Mouse (Mus musculus): Measurements from ENCODE around the gene Plekho2. TPM values are rescaled to one million over a fixed set of nuclear protein-coding genes. Genes with fewer than 3 reads are reported as not detected.

Plekho2 gene
- total and polyA plus RNA-seq, 3 experiments, result 9.9 to 16.5 (median 11.1) TPM

DNA sequence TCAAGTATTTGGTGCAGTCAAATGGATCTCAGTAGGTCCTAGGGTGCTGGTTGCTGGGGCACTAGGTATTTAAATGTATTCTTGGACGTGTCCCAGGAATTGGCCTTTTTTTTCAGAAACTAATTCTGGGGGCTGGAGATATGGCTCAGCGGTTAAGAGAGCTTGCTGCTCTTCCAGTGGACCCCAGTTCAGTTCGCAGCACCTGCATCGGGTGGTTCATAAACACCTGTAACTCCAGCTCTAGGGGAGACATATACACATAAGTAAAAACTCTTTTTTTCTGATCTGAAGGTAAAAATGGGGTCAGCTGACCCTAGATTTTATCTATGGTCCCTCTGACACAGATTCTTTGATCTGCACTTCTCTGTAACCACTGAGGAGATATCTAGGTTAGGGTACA, 41.4 kb upstream of the Plekho2 start:
- Histone ChIP-seq H3K4me3 (no peak overlapping the region), H3K79me2 (replicated peaks; ENCODE audit: control insufficient read depth, insufficient read depth, low read length) (no peaks in the 10 kb centered on the region), H3K9ac (ENCODE audit: low read depth, low read length) (no peak overlapping the region), H3K4me1 (ENCODE audit: control insufficient read depth, insufficient read depth, low read length) (no peaks in the 10 kb centered on the region), H3K36me3 (ENCODE audit: control insufficient read depth, insufficient read depth, low read length) (no peaks in the 10 kb centered on the region), H3K27me3 (ENCODE audit: control insufficient read depth, insufficient read depth, low read length) (no peaks in the 10 kb centered on the region), H3K27ac (no peak overlapping the region)
- WGBS, result 90% methylated on average over 4 of the region's 4 CpGs
- no peak for TF ChIP-seq EP300 (IDR thresholded peaks at IDR 0.05; ENCODE audit: insufficient read depth, low read depth, low read length)
- no peak for TF ChIP-seq POLR2A (IDR thresholded peaks at IDR 0.05; ENCODE audit: insufficient read depth, low read depth, low read length)
- intact Hi-C loops (cut with DNase I), result no loop called here
- DNase-seq, result no peak

DNA sequence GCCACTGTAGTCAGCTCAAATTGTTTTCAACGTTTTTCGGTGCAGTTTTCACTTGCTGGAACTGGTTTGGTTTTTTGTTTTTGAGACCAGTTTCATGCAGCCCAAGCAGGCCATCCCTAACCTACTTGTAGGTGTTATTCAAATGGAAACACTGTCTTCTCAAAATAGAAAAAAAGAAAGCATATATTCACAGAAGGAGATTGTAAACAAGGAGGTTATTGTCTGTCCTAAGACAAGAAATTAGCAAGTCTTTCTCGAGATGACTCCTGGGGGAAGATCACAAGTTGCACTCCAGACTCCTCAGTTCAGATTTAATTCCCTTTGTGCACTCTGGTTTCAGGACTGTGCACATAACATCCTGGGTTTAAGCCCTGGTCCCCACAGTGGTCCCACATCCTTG, 39.5 kb upstream of the Plekho2 start:
- DNase-seq, result no peak
- Histone ChIP-seq H3K4me3 (no peak overlapping the region), H3K9ac (ENCODE audit: low read depth, low read length) (no peak overlapping the region), H3K27me3 (ENCODE audit: control insufficient read depth, insufficient read depth, low read length) (no peaks in the 10 kb centered on the region), H3K27ac (no peak overlapping the region), H3K79me2 (replicated peaks; ENCODE audit: control insufficient read depth, insufficient read depth, low read length) (no peaks in the 10 kb centered on the region), H3K4me1 (ENCODE audit: control insufficient read depth, insufficient read depth, low read length) (no peaks in the 10 kb centered on the region), H3K36me3 (ENCODE audit: control insufficient read depth, insufficient read depth, low read length) (no peaks in the 10 kb centered on the region)
- TF ChIP-seq EP300 (IDR thresholded peaks at IDR 0.05; ENCODE audit: insufficient read depth, low read depth, low read length) (no peak), POLR2A (IDR thresholded peaks at IDR 0.05; ENCODE audit: insufficient read depth, low read depth, low read length) (no peak), CTCF (IDR thresholded peaks at IDR 0.05) (no peak)
- WGBS, result 57% methylated on average over 3 of the region's 3 CpGs
- intact Hi-C loops (cut with DNase I), result no loop called here

DNA sequence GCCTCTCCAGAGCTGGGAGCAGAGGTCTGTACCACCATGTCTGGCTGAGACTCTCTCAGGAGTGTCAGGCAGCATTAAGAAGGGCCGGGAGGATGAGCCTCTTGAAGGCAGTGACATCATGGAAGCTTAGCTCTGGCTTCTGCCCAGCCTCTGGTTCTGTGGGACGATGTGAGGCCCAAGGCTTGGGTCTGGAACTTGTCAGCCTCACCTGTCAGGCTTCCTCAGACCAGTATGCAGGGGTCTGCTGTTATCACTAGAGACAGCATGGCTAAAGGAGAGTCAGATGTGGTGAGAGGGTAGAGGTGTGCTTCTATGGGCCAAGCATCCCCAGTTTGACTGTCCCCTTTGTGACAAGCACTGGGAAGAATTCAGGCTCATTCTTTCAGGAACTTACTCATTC, 33.3 kb upstream of the Plekho2 start:
- H3K9ac ChIP-seq (ENCODE audit: low read depth, low read length), result no peak overlapping the region
- no peak for DNase-seq
- intact Hi-C loops (cut with DNase I), result no loop called here
- no peak for TF ChIP-seq POLR2A (IDR thresholded peaks at IDR 0.05; ENCODE audit: insufficient read depth, low read depth, low read length)
- no peak for TF ChIP-seq EP300 (IDR thresholded peaks at IDR 0.05; ENCODE audit: insufficient read depth, low read depth, low read length)
- 23% methylated on average over 2 of the region's 2 CpGs for WGBS
- H3K4me3 ChIP-seq, result no peak overlapping the region
- H3K27me3 ChIP-seq (ENCODE audit: control insufficient read depth, insufficient read depth, low read length), result no peaks in the 10 kb centered on the region
- no peaks in the 10 kb centered on the region for H3K36me3 ChIP-seq (ENCODE audit: control insufficient read depth, insufficient read depth, low read length)
- no peak overlapping the region for H3K27ac ChIP-seq
- no peaks in the 10 kb centered on the region for H3K79me2 ChIP-seq (replicated peaks; ENCODE audit: control insufficient read depth, insufficient read depth, low read length)
- no peaks in the 10 kb centered on the region for H3K4me1 ChIP-seq (ENCODE audit: control insufficient read depth, insufficient read depth, low read length)

DNA sequence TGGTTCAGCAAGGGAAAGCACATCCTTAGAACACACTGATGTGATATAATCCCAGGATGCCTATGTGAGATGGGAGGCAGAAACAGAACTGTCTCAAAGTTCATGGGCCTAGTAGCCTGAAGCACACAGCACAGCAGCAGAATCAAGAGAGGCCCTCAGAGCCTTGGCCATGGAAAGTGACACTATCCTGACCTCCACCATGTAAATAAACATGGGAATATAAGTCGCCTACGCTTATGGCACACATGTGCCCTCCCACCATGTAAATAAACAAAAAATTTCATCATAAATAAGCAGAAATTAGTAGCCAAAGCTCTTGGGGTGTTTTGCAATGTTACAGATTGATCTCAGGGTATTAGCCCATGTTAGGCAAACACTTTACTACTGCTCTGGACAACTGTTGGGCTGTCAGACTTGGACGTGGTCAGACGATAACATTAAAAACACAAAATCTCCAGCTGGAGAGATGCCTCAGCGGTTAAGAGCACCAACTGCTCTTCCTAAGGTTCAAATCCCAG, 32.2 kb upstream of the Plekho2 start:
- TF ChIP-seq POLR2A (IDR thresholded peaks at IDR 0.05; ENCODE audit: insufficient read depth, low read depth, low read length), result no peak
- DNase-seq, result no peak
- no peaks in the 10 kb centered on the region for H3K36me3 ChIP-seq (ENCODE audit: control insufficient read depth, insufficient read depth, low read length)
- no peaks in the 10 kb centered on the region for H3K79me2 ChIP-seq (replicated peaks; ENCODE audit: control insufficient read depth, insufficient read depth, low read length)
- no peak overlapping the region for H3K4me3 ChIP-seq
- intact Hi-C loops (cut with DNase I), result no loop called here
- no peak overlapping the region for H3K9ac ChIP-seq (ENCODE audit: low read depth, low read length)
- 90% methylated on average over 5 of the region's 5 CpGs for WGBS
- no peaks in the 10 kb centered on the region for H3K4me1 ChIP-seq (ENCODE audit: control insufficient read depth, insufficient read depth, low read length)
- no peaks in the 10 kb centered on the region for H3K27me3 ChIP-seq (ENCODE audit: control insufficient read depth, insufficient read depth, low read length)
- H3K27ac ChIP-seq, result no peak overlapping the region

DNA sequence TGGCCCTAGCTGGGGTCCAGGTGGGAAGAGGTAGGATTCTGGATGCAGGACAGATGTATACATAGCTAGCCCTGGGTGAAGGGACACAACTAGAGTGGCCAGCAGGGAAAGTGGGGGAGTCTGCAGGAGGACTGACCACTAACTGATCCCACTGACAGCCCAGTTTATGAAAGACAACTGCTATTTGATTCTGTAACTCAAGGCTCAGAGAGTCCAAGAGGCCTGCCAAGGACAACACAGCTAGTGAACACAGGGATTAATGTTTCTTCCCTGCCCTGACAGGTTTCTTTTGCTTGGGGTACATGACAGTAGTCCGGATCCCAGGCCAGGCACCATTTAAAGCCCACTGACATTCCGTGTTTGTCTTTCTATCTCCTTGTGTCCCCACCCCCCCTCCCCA, 27.3 kb upstream of the Plekho2 start:
- H3K27ac ChIP-seq, result no peak overlapping the region
- intact Hi-C loops (cut with DNase I), result loop anchor here (2.0 to 10.0 kb wide), 2 partner anchors 222 to 398 kb away; no protein-coding TSS in a partner anchor
- no peak overlapping the region for H3K4me3 ChIP-seq
- no peak for DNase-seq
- no peaks in the 10 kb centered on the region for H3K79me2 ChIP-seq (replicated peaks; ENCODE audit: control insufficient read depth, insufficient read depth, low read length)
- H3K27me3 ChIP-seq (ENCODE audit: control insufficient read depth, insufficient read depth, low read length), result no peaks in the 10 kb centered on the region
- no peak for TF ChIP-seq EP300 (IDR thresholded peaks at IDR 0.05; ENCODE audit: insufficient read depth, low read depth, low read length)
- no peak overlapping the region for H3K9ac ChIP-seq (ENCODE audit: low read depth, low read length)
- WGBS, result 56% methylated on average over 2 of the region's 2 CpGs
- H3K36me3 ChIP-seq (ENCODE audit: control insufficient read depth, insufficient read depth, low read length), result no peaks in the 10 kb centered on the region
- no peaks in the 10 kb centered on the region for H3K4me1 ChIP-seq (ENCODE audit: control insufficient read depth, insufficient read depth, low read length)

DNA sequence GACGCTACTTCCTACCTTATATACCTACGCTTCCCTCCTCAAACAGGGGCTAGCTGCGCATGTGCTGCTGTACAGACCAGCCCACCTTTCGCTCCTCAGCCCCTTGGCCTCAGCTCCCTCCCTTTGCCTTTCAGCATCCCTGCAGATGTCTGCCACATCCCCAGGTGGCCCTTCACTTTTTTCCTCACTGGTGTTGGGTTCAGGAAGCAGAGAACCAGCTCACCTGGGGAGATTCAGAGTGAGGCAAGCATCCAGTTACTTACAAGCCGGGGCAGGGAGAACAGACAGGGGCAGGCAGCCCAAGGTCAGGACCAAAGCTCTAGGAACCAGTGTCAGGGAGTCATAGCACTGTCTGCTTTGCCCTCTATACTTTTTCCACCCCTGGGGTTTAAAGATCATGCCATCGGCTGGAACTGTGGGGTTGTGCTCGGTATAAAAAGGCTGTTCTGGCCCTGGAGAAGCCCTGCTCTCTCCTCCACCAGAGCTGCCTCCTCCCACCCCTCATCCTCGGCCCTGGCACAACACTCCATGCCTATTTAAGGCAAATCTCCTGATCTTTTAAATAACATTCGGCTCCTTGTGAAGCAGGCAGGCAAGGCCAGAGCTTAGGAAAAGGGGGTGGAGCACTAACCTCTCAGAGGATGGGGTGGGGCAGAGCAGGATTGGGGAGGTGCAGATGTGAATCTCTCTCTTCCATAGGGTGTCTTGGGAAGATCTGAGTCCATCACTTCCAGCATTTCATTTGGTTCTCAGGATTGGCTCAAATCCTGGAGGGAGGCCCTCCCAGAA, 26.7 kb upstream of the Plekho2 start:
- Histone ChIP-seq H3K27ac (no peak overlapping the region), H3K36me3 (ENCODE audit: control insufficient read depth, insufficient read depth, low read length) (no peaks in the 10 kb centered on the region), H3K9ac (ENCODE audit: low read depth, low read length) (no peak overlapping the region), H3K4me1 (ENCODE audit: control insufficient read depth, insufficient read depth, low read length) (no peaks in the 10 kb centered on the region), H3K4me3 (no peak overlapping the region), H3K27me3 (ENCODE audit: control insufficient read depth, insufficient read depth, low read length) (no peaks in the 10 kb centered on the region), H3K79me2 (replicated peaks; ENCODE audit: control insufficient read depth, insufficient read depth, low read length) (no peaks in the 10 kb centered on the region)
- 73% methylated on average over 9 of the region's 9 CpGs for WGBS
- DNase-seq, result no peak
- intact Hi-C loops (cut with DNase I), result loop anchor here (1.0 to 10.0 kb wide), 3 partner anchors 222 to 398 kb away; no protein-coding TSS in a partner anchor
- TF ChIP-seq EP300 (IDR thresholded peaks at IDR 0.05; ENCODE audit: insufficient read depth, low read depth, low read length) (no peak), POLR2A (IDR thresholded peaks at IDR 0.05; ENCODE audit: insufficient read depth, low read depth, low read length) (no peak), CTCF (IDR thresholded peaks at IDR 0.05) (no peak)

Measured in heart, adult 2 months (tissue).